Mouse (Mus musculus): ENCODE measurements around the gene Gm11627. TPM values are rescaled to one million over a fixed set of nuclear protein-coding genes. Genes with fewer than 3 reads are reported as not detected.
"Not testable (repeated sequence)": the region's sequence is repeated elsewhere in the genome, so short reads cannot be mapped to it uniquely, and the experiment has no call there.

The Gm11627 gene
- 1 to 10 TPM; 2.2 TPM for total RNA-seq (2021)

DNA sequence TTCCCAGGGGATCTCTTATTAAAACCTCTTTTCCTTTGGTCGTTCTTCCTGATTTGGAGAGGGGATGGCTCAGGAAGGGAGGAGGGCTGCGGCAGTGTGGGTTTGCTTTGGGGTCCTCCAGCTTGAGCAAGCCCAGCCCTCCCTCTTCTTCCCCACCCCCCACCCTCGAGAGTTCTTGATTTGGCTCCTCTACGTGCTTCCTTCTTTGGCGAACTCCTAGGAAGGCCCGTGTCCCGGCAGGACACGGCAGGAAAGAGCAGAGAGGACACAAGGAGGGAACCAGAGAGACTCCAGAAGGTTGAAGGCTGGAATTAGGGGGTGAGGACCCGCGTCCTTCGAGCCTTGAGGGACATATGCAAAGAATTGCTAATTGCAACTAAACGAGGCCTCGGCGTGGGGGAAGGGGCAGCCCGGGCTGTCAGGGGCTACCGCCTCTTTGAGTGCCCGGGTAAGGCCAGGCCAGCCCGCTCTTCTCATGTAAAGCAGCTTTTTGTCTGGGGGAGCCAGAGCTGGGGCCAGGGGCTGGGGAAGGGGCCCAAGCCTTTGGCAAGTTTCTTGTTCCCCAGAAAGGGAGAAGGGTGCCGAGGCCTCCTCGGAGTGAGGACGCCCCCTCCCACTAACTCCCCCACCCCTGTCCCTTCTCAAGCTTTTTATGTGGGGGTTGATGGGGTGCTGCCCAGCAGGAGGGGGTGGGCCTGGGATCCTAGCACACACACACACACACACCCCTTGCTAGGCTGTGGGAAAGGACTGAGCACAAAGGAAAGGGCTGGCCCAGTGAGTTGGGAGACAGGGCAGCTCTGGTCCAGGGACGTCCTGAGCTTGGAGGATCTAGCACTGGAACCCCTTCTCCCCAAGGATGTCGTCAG is at the start of gene Gm11627:
Gene Gm11627, minus strand, starts transcription at position 297 of the 869 bp plus-strand sequence.
- intact Hi-C loops (cut with DNase I), result loop anchor here (2.0 kb wide), 2 partner anchors 23 to 93 kb away; no protein-coding TSS in a partner anchor
- DNase-seq (ENCODE audit: low spot score), result no peak

DNA sequence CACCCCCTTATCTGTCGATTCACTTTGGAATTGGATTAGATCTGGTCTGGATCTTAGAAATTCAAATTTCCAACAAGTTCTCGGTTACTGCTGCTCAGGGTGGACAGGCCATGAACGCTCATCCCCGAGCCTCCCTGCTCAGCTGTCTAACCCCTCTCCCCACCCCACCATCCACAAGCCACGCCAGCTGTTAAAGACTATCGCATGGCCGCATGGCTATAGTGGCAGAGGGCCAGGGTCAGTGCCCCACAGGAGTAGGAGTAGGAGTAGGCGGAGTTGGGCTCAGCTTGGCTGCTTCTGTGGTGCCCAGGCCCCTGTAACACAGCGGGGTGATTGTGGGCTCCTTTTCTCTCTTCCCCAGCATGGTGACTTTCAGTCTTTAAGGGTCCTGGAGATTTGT is 49.3 kb upstream of the Gm11627 start:
- no peak for DNase-seq (ENCODE audit: low spot score)
- intact Hi-C loops (cut with DNase I), result no loop called here

- intact Hi-C loops (cut with DNase I), result no loop called here
- DNase-seq (ENCODE audit: low spot score), result no peak
Measured at GRCm38 (mm10) chr11:102627171-102627931, 48.1 kb upstream of the Gm11627 start.

DNA sequence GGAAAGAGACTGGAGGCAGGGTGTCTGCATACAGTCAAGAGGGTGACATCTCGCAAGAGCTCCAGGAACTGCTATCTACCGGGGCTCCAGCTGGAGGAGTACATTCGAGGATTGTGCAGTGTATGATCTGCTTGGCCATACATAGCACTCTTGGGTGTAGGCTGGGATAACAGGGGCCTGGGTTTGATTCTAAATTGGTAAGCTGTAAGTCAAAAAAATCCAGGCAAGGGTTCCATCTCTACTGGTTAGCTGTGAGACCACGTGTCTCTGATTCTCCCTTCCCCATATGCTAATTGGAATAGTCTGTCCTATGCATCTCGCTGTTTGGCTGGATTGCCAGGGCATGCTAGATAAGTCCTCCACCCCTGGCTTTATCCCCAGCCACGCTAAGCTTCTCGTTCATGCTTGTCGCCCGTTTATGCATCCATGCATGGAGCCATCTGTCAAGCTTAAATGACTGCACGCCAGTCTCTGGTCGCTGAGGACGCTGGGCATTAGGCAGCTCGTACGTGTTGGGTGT is 45.7 kb upstream of the Gm11627 start:
- intact Hi-C loops (cut with DNase I), result no loop called here
- DNase-seq (ENCODE audit: low spot score), result no peak

GRCm38 (mm10) chr11:102623876-102624789 is 44.9 kb upstream of the Gm11627 start:
- intact Hi-C loops (cut with DNase I), result no loop called here
- DNase-seq (ENCODE audit: low spot score), result peak; percentile 16

DNA sequence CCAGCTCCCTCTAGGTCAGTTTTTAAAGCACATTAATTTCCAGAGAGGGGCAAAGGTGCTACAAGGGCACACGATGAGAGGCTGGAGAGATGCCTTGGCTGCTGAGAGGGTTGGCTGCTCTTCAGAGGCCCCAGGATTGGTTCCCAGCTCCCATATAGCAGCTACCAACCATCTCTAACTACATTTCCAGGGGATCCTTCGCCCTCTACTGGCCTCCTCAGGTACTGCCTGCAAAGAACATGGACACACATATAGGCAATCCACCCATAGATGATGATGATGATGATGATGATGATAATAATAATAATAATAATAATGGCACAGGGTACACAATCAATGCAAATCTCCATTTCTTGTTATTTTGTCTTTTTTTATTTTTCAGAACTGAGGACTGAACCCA is 40.2 kb upstream of the Gm11627 start:
- intact Hi-C loops (cut with DNase I), result no loop called here
- DNase-seq (ENCODE audit: low spot score), result no peak

- no peak for DNase-seq (ENCODE audit: low spot score)
- intact Hi-C loops (cut with DNase I), result no loop called here
Measured at GRCm38 (mm10) chr11:102611317-102611705, 32.0 kb upstream of the Gm11627 start.

DNA sequence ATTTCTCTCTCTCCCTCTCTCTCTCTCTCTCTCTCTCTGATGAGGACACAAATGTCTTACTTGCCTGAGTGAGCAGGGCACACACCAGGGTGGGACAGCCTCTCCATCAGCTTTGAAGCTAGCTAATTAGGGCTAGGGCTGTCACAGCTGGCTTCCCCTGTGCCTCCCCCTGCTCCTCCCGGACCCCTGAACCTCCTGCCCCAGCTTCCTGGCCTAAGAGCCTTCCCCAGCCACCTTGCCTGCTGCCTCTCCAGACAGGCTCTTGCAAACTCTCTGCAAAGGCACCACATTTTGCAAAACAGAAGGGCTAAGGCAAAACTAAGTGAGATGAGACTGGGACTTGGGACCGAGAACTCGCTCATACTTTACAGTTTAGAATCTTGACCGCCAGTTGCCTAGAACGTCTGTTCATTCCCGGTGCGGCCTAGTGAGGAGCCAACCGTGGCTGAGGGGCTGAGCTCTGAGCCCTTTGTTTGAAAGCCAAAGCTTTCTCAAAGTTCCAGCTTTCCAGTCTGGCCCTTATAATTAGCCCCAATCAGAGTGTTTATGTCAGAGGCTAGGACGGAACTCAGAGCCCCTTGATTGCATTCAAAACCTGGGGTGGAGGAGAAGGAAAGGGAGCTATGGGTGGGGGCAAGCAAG is 31.5 kb upstream of the Gm11627 start:
- intact Hi-C loops (cut with DNase I), result no loop called here
- no peak for DNase-seq (ENCODE audit: low spot score)

- intact Hi-C loops (cut with DNase I), result no loop called here
- no peak for DNase-seq (ENCODE audit: low spot score)
Measured at GRCm38 (mm10) chr11:102610260-102610659, 31.0 kb upstream of the Gm11627 start.

GRCm38 (mm10) chr11:102609483-102609882 is 30.2 kb upstream of the Gm11627 start:
- intact Hi-C loops (cut with DNase I), result no loop called here

GRCm38 (mm10) chr11:102608691-102609090 is 29.4 kb upstream of the Gm11627 start:
- no peak for DNase-seq (ENCODE audit: low spot score)
- intact Hi-C loops (cut with DNase I), result no loop called here

More at GRCm38 (mm10) chr11:102609483-102609882, 30.2 kb upstream of the Gm11627 start:
- DNase-seq (ENCODE audit: low spot score), result no peak

GRCm38 (mm10) chr11:102607686-102608548 is 28.7 kb upstream of the Gm11627 start:
- DNase-seq (ENCODE audit: low spot score), result no peak
- intact Hi-C loops (cut with DNase I), result no loop called here

DNA sequence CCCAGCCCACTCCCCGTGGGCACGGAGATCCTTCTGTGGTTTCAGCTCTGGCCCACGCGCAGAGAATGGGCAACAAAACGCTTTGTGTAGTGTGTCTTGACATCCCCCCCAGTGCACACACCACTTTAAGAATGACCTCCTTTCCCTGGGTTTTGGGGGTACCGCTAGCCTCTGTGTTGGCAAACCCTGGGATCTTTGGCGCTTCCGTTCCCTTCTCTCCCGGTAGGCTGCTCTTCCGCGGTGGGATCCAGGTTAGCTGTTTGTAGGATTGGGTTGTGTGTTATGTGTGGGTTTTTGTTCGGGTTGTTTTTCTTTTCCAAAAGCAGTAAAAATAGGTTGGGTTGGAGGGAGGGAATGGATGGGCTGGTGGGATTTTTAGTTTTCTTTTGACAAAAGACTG is 27.9 kb upstream of the Gm11627 start:
- DNase-seq (ENCODE audit: low spot score); intact Hi-C loops (cut with DNase I): not testable (repeated sequence)

- DNase-seq (ENCODE audit: low spot score), result no peak
- intact Hi-C loops (cut with DNase I), result no loop called here
Measured at GRCm38 (mm10) chr11:102606751-102607171, 27.5 kb upstream of the Gm11627 start.

DNA sequence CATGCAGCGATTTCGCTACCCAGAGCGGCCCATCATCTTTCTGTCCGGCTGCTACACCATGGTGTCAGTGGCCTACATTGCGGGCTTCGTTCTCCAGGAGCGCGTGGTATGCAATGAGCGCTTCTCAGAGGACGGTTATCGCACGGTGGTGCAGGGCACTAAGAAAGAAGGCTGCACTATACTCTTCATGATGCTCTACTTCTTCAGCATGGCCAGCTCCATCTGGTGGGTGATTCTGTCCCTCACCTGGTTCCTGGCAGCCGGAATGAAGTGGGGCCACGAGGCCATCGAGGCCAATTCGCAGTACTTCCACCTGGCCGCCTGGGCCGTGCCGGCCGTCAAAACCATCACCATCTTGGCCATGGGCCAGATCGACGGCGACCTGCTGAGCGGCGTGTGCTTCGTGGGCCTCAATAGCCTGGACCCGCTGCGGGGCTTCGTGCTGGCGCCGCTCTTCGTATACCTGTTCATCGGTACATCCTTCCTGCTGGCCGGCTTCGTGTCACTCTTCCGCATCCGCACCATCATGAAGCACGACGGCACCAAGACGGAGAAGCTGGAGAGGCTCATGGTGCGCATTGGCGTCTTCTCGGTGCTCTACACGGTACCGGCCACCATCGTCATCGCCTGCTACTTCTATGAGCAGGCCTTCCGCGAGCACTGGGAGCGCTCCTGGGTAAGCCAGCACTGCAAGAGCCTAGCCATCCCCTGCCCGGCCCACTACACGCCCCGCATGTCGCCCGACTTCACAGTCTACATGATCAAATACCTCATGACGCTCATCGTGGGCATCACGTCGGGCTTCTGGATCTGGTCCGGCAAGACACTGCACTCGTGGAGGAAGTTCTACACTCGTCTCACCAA is 26.5 kb upstream of the Gm11627 start:
- DNase-seq (ENCODE audit: low spot score), result no peak
- intact Hi-C loops (cut with DNase I), result no loop called here

DNA sequence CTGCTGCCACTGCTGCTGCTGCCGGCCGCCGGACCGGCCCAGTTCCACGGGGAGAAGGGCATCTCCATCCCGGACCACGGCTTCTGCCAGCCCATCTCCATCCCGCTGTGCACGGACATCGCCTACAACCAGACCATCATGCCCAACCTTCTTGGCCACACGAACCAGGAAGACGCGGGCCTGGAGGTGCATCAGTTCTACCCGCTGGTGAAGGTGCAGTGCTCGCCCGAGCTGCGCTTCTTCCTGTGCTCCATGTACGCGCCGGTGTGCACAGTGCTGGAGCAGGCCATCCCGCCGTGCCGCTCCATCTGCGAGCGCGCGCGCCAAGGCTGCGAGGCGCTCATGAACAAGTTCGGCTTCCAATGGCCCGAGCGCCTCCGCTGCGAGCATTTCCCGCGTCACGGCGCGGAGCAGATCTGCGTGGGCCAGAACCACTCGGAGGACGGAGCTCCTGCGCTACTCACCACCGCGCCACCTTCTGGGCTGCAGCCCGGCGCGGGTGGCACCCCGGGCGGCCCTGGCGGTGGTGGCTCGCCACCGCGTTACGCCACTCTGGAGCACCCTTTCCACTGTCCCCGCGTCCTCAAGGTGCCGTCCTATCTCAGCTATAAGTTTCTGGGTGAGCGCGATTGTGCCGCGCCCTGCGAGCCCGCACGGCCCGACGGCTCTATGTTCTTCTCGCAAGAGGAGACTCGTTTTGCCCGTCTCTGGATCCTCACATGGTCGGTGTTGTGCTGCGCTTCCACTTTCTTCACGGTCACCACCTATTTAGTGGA is 25.7 kb upstream of the Gm11627 start:
- intact Hi-C loops (cut with DNase I), result no loop called here
- no peak for DNase-seq (ENCODE audit: low spot score)
